Comparison of ENCODE assay signal across 10 mouse cellular contexts in genomic region chr16:5931680-5932079, GRCm38 (mm10). TPM values are rescaled to one million over a fixed set of nuclear protein-coding genes. Genes with fewer than 3 reads are reported as not detected.
DNase-seq lines count a peak whose midpoint lies in the region; ATAC-seq and TF ChIP-seq lines count a peak whose summit lies in the region.
"Had no signal": no experiment of that assay in that cellular context is flagged by ENCODE, and none has a peak within 500 bp of the region (broad histone marks: within the 10 kb centered on the region; RNA-seq: fewer than 3 reads in every experiment).

No protein-coding gene starts in this region.

- peak; percentile 27 for DNase-seq in Muller cell, postnatal 12 days (ENCODE audit: inconsistent ontology term)
- peak; percentile 89 for DNase-seq in brain, adult 2 months (ENCODE audit: low read depth, low spot score)
- peak; percentile 52 to 67 for DNase-seq in heart, postnatal 36 days
- DNase-seq in layer of hippocampus, adult 2 months (ENCODE audit: low spot score in 2 of 2) = peak; percentile 80 to 92
- DNase-seq in lung, postnatal 14 days = peak; percentile 73
- DNase-seq in right cerebral cortex, postnatal 14 days = peak; percentile 90

- no peak overlapping the region for H3K27ac ChIP-seq in embryonic fibroblast, embryonic 13.5 days (ENCODE audit: insufficient read depth, low read length)
- H3K27ac ChIP-seq in layer of hippocampus, adult 2 months = no peak overlapping the region
- H3K27ac ChIP-seq: heart, embryonic 13.5 days; stomach, embryonic 15.5 days had no signal

- ATAC-seq in inflammation-experienced regulatory T-cells, adult 6 months = no peak

- intact Hi-C loops in heart, postnatal 36 days (cut with DNase I) = loop anchor here (1.0 kb wide), 1 partner anchor 458 kb away; no protein-coding TSS in a partner anchor

- 0 out of 2 replicates have a peak, but pooled peaks have one; percentile 2 for TF ChIP-seq CTCF in embryonic fibroblast, embryonic 13.5 days (IDR thresholded peaks at IDR 0.05; ENCODE audit: borderline replicate concordance, insufficient read depth, low read length)
- TF ChIP-seq CTCF in layer of hippocampus, adult 2 months (conservative IDR thresholded peaks at IDR 0.05) = peak; percentile 92

- H3K4me3 ChIP-seq in embryonic fibroblast, embryonic 13.5 days (ENCODE audit: insufficient read depth, low read length) = no peak overlapping the region
- no peak overlapping the region for H3K4me3 ChIP-seq in layer of hippocampus, adult 2 months
- H3K4me3 ChIP-seq: heart, embryonic 13.5 days; stomach, embryonic 15.5 days had no signal

- TF ChIP-seq POLR2A in embryonic fibroblast, embryonic 13.5 days (IDR thresholded peaks at IDR 0.05; ENCODE audit: low read depth, low read length) = no peak

- H3K4me1 ChIP-seq in embryonic fibroblast, embryonic 13.5 days (ENCODE audit: control insufficient read depth, insufficient read depth, low read length) = no peaks in the 10 kb centered on the region
- H3K4me1 ChIP-seq: heart, embryonic 13.5 days; stomach, embryonic 15.5 days had no signal

RNA-seq across cellular contexts. Expression of gene Rbfox1, which starts 46.5 kb away (rescaled TPM):
- polyA plus RNA-seq in embryonic fibroblast, embryonic 13.5 days (2011; ENCODE audit: insufficient read length, low read depth, missing spikeins) = 1.4 and 2.1 TPM in 2 replicates
- total RNA-seq in heart, postnatal 36 days (2021) = 10 to 100 TPM; 54.9 to 55.6 TPM
- 100 to 1,000 TPM; 413 to 426 TPM for total RNA-seq in layer of hippocampus, adult 2 months (2021)
- not detected for polyA plus RNA-seq in inflammation-experienced regulatory T-cells, adult 6 months (2017; shearing (Covaris generic))

Comparison
In these comparisons a context has a peak if more than half of its experiments do, and no peak if none do; other contexts are left out.
1. DNase-seq: peak in every context shown above with its lines; median percentile 90 in right cerebral cortex, postnatal 14 days; 89 in brain, adult 2 months; 86 in layer of hippocampus, adult 2 months; 73 in lung, postnatal 14 days; 60 in heart, postnatal 36 days; 27 in Muller cell, postnatal 12 days.
2. RNA of gene Rbfox1, which starts 46.5 kb away (total RNA-seq): 413 to 426 TPM in layer of hippocampus, adult 2 months; 54.9 to 55.6 TPM in heart, postnatal 36 days; every median in the first group is over 4 times any median in the second.